21 mouse cellular contexts compared by ENCODE assay signal in the genomic region with DNA sequence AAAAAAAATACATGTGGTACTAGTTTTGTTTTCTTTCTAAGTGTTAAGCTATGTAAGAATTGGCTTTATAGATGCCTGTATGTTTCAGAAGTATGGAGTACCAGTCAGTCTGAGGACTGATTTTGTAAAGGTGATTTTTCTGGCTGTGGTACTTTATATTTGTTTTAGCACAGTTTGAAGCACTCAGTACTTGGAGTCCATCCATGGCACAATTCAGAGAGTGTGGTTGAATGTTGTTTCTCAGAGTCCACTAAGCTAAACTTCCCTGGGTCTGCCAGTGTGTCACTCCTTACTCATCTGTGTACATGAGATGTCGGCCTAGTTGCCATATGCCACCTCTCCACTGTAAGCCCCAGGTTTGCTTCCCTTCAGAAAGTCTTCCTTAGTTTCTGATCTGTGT. TPM values are rescaled to one million over a fixed set of nuclear protein-coding genes. Genes with fewer than 3 reads are reported as not detected.
DNase-seq lines count a peak whose midpoint lies in the region; ATAC-seq and TF ChIP-seq lines count a peak whose summit lies in the region.
"Had no signal": no experiment of that assay in that cellular context is flagged by ENCODE, and none has a peak within 500 bp of the region (broad histone marks: within the 10 kb centered on the region; RNA-seq: fewer than 3 reads in every experiment).

No protein-coding gene starts in this region.

- peak; percentile 91 for DNase-seq in liver, adult 2 months (ENCODE audit: extremely low read depth, low read depth, low spot score)
- DNase-seq in liver (no peak), NIH3T3 (ENCODE audit: low read depth) (peak; percentile 13)
- DNase-seq in lung, postnatal 25 days (ENCODE audit: low spot score), result peak; percentile 39
- no peak for DNase-seq in lung, postnatal 14 days
- DNase-seq in forebrain, embryonic 14.5 days (ENCODE audit: low spot score), result no peak
- DNase-seq: adrenal gland, postnatal 10 days; adrenal gland, postnatal 36 days; cerebellum, adult 18-20 months; cerebellum, adult 9-10 months; cerebellum, postnatal 14 days; forebrain, postnatal 0 days; gastrocnemius, adult 2 months; gastrocnemius, postnatal 14 days; heart, postnatal 14 days; heart, postnatal 4 days had no signal

- no peak for TF ChIP-seq POLR2A in liver, adult 2 months (IDR thresholded peaks at IDR 0.05; ENCODE audit: extremely low read depth, insufficient read depth, low read length)

- 21% methylated on average over 1 of the region's 1 CpGs for WGBS in liver, adult 2 months
- WGBS in forebrain, embryonic 14.5 days, result 96% methylated on average over 1 of the region's 1 CpGs

- no peak overlapping the region for H3K27ac ChIP-seq in liver, adult 2 months (replicated peaks; ENCODE audit: insufficient read depth, low read depth, low read length)
- no peak overlapping the region for H3K27ac ChIP-seq in forebrain, embryonic 14.5 days (ENCODE audit: low read depth, low read length)
- H3K27ac ChIP-seq: forebrain, embryonic 10.5 days; forebrain, embryonic 13.5 days; gastrocnemius, adult 2 months; heart, embryonic 13.5 days; hindbrain, embryonic 15.5 days had no signal

- no peak for ATAC-seq in forebrain, embryonic 14.5 days
- ATAC-seq: forebrain, embryonic 13.5 days; forebrain, postnatal 0 days; Patski had no signal

- H3K4me3 ChIP-seq in liver, adult 2 months (ENCODE audit: insufficient read depth, low read depth, low read length), result no peak overlapping the region
- H3K4me3 ChIP-seq in forebrain, embryonic 14.5 days (ENCODE audit: low read depth, low read length), result no peak overlapping the region
- H3K4me3 ChIP-seq: forebrain, embryonic 10.5 days; forebrain, embryonic 13.5 days; gastrocnemius, adult 2 months; heart, embryonic 13.5 days; hindbrain, embryonic 15.5 days had no signal

- no peak overlapping the region for H3K4me2 ChIP-seq in forebrain, embryonic 14.5 days (ENCODE audit: low read length)
- H3K4me2 ChIP-seq: forebrain, embryonic 13.5 days; heart, embryonic 13.5 days; hindbrain, embryonic 15.5 days had no signal

- H3K27me3 ChIP-seq in liver, adult 2 months (ENCODE audit: control insufficient read depth, insufficient read depth, low read length), result no peaks in the 10 kb centered on the region
- no peaks in the 10 kb centered on the region for H3K27me3 ChIP-seq in forebrain, embryonic 14.5 days (replicated peaks; ENCODE audit: control insufficient read depth, insufficient read depth, low read length)
- H3K27me3 ChIP-seq: forebrain, embryonic 13.5 days; heart, embryonic 13.5 days; hindbrain, embryonic 15.5 days; Patski had no signal

- no peaks in the 10 kb centered on the region for H3K9me3 ChIP-seq in forebrain, embryonic 14.5 days (replicated peaks; ENCODE audit: control insufficient read depth, low read length)
- H3K9me3 ChIP-seq: forebrain, embryonic 10.5 days; forebrain, embryonic 13.5 days; heart, embryonic 13.5 days; hindbrain, embryonic 15.5 days had no signal

- H3K4me1 ChIP-seq in liver, adult 2 months (ENCODE audit: control insufficient read depth, insufficient read depth, low read length), result peaks cover 34% of the 10 kb centered on the region
- no peaks in the 10 kb centered on the region for H3K4me1 ChIP-seq in forebrain, embryonic 14.5 days (ENCODE audit: control insufficient read depth, insufficient read depth, low read length)
- H3K4me1 ChIP-seq: hindbrain, embryonic 15.5 days had no signal

- peaks cover 34% of the 10 kb centered on the region for H3K79me2 ChIP-seq in liver, adult 2 months (ENCODE audit: control insufficient read depth, insufficient read depth, low read length)

- H3K36me3 ChIP-seq in liver, adult 2 months (ENCODE audit: control insufficient read depth, insufficient read depth, low read length), result peaks cover 5% of the 10 kb centered on the region; the same call in 1 of the 2 replicates
- no peaks in the 10 kb centered on the region for H3K36me3 ChIP-seq in forebrain, embryonic 14.5 days (ENCODE audit: control insufficient read depth, insufficient read depth, low read length)

- no peak for TF ChIP-seq CTCF in liver, adult 2 months (IDR thresholded peaks at IDR 0.05; ENCODE audit: low read depth, low read length)

- no peak overlapping the region for H3K9ac ChIP-seq in liver, adult 2 months (ENCODE audit: low read depth, low read length)
- no peak overlapping the region for H3K9ac ChIP-seq in forebrain, embryonic 14.5 days (ENCODE audit: low read length)
- H3K9ac ChIP-seq: forebrain, embryonic 13.5 days; forebrain, postnatal 0 days; heart, embryonic 13.5 days; hindbrain, embryonic 15.5 days had no signal

RNA-seq across cellular contexts. Expression of gene Dnajc3, which starts 11.1 kb away (rescaled TPM):
- total RNA-seq in liver, adult 2 months (2014; rRNA removed), result 155 and 159 TPM in 2 replicates
- polyA plus RNA-seq in liver, adult 2 months (2012; rRNA removed), result 32.4 and 40.2 TPM in 2 replicates
- polyA plus RNA-seq in forebrain, embryonic 14.5 days (2014; fragmentation: Nextera tagmentation; extraction: Ambion mirVana), result 18.8 and 21.5 TPM in 2 replicates

RNA-seq across cellular contexts. Expression of gene Dzip1, which starts 23.6 kb away (rescaled TPM):
- 0.55 and 0.74 TPM in 2 replicates for total RNA-seq in liver, adult 2 months (2014; rRNA removed)
- 0.23 and 0.44 TPM in 2 replicates for polyA plus RNA-seq in liver, adult 2 months (2012; rRNA removed)
- 30.2 and 40.4 TPM in 2 replicates for polyA plus RNA-seq in forebrain, embryonic 14.5 days (2014; fragmentation: Nextera tagmentation; extraction: Ambion mirVana)

Comparison
In these comparisons a context has a peak if more than half of its experiments do, and no peak if none do; other contexts are left out.
1. DNase-seq: peak in liver, adult 2 months (single experiment), lung, postnatal 25 days (single experiment) and NIH3T3 (single experiment); none in liver (single experiment), lung, postnatal 14 days (single experiment) and forebrain, embryonic 14.5 days (single experiment).
2. RNA of gene Dzip1, which starts 23.6 kb away (polyA plus RNA-seq): 30.2 to 40.4 TPM in forebrain, embryonic 14.5 days; 0.23 to 0.44 TPM in liver, adult 2 months; every median in the first group is over 10 times any median in the second.